Mouse (Mus musculus) testis, adult 2 months (tissue): Measurements from ENCODE around the gene Pax1.

ENCODE experiments used
- CTCF ChIP-seq: fragments of 200-500 bp; IDR thresholded peaks from 2 replicates; pipeline ENCODE4 v1.5.1; 2012; ENCODE audit warnings: low read depth, mild to moderate bottlenecking, inconsistent platforms, low read length, moderate library complexity; ENCODE audit not compliant: control insufficient read depth, insufficient read depth, insufficient replicate concordance
- POLR2A ChIP-seq: fragments of 200-500 bp; IDR thresholded peaks from 2 replicates; pipeline ENCODE4 v1.6.1; 2012; ENCODE audit warnings: low read depth, mild to moderate bottlenecking, inconsistent platforms, low read length, moderate library complexity; ENCODE audit not compliant: control insufficient read depth

GRCm38 (mm10) chr2:147369561-147369960 lies 7.8 kb downstream of the Pax1 start:
- TF ChIP-seq POLR2A (no peak), CTCF (no peak)
